Mouse (Mus musculus) megakaryocyte, embryonic 14.5 days (primary cell): ENCODE data around the gene Upf2. TPM values are rescaled to one million over a fixed set of nuclear protein-coding genes. Genes with fewer than 3 reads are reported as not detected.

Experiments
- H3K27me3 ChIP-seq: replicated peaks from 2 replicates; pipeline ENCODE3; 2012; ENCODE audit warnings: inconsistent platforms
- H3K36me3 ChIP-seq: replicated peaks from 2 replicates; pipeline ENCODE3; 2012; ENCODE audit warnings: low read length, inconsistent platforms, mixed read lengths
- H3K4me1 ChIP-seq: 2 replicates; pipeline ENCODE4 v1.6.1; 2012; ENCODE audit warnings: inconsistent platforms
- H3K4me3 ChIP-seq: replicated peaks from 2 replicates; pipeline ENCODE3; 2012; ENCODE audit warnings: moderate library complexity, mild to moderate bottlenecking, inconsistent platforms
- H3K9me3 ChIP-seq: 2 replicates; pipeline ENCODE4 v1.6.1; 2012; ENCODE audit warnings: inconsistent platforms
- FLI1 ChIP-seq: IDR thresholded peaks from 2 replicates; pipeline ENCODE4 v1.6.1; 2012; ENCODE audit warnings: low read length, inconsistent platforms, mixed read lengths
- GATA1 ChIP-seq: IDR thresholded peaks from 3 replicates; pipeline ENCODE4 v1.6.1; 2012; ENCODE audit warnings: mixed read lengths, low read length, inconsistent platforms, borderline replicate concordance
- polyA plus RNA-seq: library from polyadenylated mRNA; stranded (reverse); fragments of >175 nt; gene quantifications from 2 replicates; pipeline ENCODE4 v1.2.3, GENCODE M21; 2012; ENCODE audit warnings: low replicate concordance; ENCODE audit not compliant: insufficient read depth

The Upf2 gene
- polyA plus RNA-seq, 1 experiment, result 2.7 TPM

DNA sequence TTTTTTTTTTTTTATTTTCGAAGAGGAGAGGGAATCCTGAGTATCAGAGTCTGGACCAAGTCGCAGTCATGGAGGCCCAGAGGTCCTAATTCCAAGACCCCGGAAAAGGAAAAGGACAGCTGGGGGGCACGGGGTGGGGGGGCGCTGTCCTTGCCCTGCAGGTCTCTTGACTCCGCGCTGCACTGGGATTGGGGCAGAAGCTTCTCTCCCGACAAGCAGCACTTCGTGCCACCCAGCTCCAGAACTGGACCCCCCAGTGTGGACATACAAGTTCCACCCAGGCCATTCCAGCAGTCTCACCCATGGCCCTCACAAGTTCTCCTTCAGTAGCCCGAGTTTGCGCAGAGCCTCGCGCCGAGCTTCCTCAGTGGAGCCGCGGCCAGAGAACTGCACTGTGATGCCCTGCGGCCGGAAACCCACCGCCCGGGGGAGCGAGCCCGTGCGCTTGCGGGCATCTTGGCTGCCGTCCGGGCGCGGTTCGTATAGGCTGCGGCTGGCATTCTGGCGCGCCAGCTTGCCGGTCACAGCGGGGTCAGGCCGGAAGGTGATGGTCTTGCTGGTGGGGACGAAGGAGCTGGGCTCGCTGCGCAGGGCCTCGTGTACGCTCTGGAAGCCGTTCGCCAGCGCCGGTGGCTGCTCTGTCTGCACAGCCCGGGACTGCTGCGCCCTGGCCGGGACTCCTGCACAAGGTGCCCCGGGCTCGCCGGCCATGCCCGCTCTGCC lies 148.9 kb downstream of the Upf2 start:
- Histone ChIP-seq H3K9me3 (peaks cover 4% of the 10 kb centered on the region; the same call in 1 of the 2 replicates), H3K36me3 (peaks cover 68% of the 10 kb centered on the region), H3K4me1 (peaks cover 52% of the 10 kb centered on the region), H3K27me3 (peaks cover 5% of the 10 kb centered on the region), H3K4me3 (peak overlapping the region; percentile 85)
- no peak for TF ChIP-seq FLI1
- TF ChIP-seq GATA1, result no peak

GRCm38 (mm10) chr2:6100755-6101154 lies 149.5 kb downstream of the Upf2 start:
- TF ChIP-seq GATA1, result no peak
- TF ChIP-seq FLI1, result no peak
- H3K27me3 ChIP-seq, result peaks cover 5% of the 10 kb centered on the region
- H3K9me3 ChIP-seq, result peaks cover 4% of the 10 kb centered on the region; the same call in 1 of the 2 replicates
- H3K4me1 ChIP-seq, result peaks cover 53% of the 10 kb centered on the region
- H3K4me3 ChIP-seq, result peak overlapping the region; percentile 85
- H3K36me3 ChIP-seq, result peaks cover 73% of the 10 kb centered on the region

DNA sequence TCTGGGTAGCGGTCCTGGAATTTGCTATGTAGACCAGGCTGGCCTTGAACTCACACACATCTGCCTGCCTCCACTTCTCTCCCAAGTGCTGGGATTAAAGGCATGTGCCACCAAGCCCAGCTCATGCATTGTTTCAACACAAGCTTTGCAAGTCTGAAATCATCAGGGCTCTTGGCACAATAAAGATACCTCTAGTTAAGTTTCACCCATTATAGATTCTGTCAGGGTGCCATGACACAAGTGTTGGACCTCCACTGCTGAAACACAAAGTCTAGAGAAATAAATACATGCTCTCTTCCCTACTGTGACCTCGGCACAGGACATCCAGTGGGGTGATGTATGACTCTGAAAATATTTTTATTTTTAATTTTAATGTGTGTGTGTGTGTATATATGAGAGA lies 154.2 kb downstream of the Upf2 start:
- no peak overlapping the region for H3K4me3 ChIP-seq

More for the DNA sequence above, 154.2 kb downstream of the Upf2 start:
- no peak for TF ChIP-seq FLI1
- no peak for TF ChIP-seq GATA1
- H3K4me1 ChIP-seq, result peaks cover 44% of the 10 kb centered on the region
- peaks cover 5% of the 10 kb centered on the region for H3K27me3 ChIP-seq
- H3K36me3 ChIP-seq, result peaks cover 93% of the 10 kb centered on the region
- peaks cover 4% of the 10 kb centered on the region; the same call in 1 of the 2 replicates for H3K9me3 ChIP-seq

Other genes starting within 250 kb of the Upf2 start
- 0.28 TPM in 1 of 2 replicates, not detected in the other for gene Camk1d, start 237.0 kb upstream of the Upf2 start, polyA plus RNA-seq
- 1.5 and 16.9 TPM in 2 replicates for gene Nudt5, start 106.5 kb upstream of the Upf2 start, polyA plus RNA-seq
- 25.9 and 129 TPM in 2 replicates for gene Cdc123, start 106.3 kb upstream of the Upf2 start, polyA plus RNA-seq
- not detected in 2 replicates for gene Gm13199, start 88.5 kb upstream of the Upf2 start, polyA plus RNA-seq
- 0.56 TPM in 1 of 2 replicates, not detected in the other for gene Sec61a2, start 56.0 kb upstream of the Upf2 start, polyA plus RNA-seq
- gene Dhtkd1, start 8.7 kb upstream of the Upf2 start, polyA plus RNA-seq, result not detected in 2 replicates
- 104 and 151 TPM in 2 replicates for gene Proser2, start 178.7 kb downstream of the Upf2 start, polyA plus RNA-seq